Mouse (Mus musculus): ENCODE measurements around the gene Whamm.

The Whamm gene

DNA sequence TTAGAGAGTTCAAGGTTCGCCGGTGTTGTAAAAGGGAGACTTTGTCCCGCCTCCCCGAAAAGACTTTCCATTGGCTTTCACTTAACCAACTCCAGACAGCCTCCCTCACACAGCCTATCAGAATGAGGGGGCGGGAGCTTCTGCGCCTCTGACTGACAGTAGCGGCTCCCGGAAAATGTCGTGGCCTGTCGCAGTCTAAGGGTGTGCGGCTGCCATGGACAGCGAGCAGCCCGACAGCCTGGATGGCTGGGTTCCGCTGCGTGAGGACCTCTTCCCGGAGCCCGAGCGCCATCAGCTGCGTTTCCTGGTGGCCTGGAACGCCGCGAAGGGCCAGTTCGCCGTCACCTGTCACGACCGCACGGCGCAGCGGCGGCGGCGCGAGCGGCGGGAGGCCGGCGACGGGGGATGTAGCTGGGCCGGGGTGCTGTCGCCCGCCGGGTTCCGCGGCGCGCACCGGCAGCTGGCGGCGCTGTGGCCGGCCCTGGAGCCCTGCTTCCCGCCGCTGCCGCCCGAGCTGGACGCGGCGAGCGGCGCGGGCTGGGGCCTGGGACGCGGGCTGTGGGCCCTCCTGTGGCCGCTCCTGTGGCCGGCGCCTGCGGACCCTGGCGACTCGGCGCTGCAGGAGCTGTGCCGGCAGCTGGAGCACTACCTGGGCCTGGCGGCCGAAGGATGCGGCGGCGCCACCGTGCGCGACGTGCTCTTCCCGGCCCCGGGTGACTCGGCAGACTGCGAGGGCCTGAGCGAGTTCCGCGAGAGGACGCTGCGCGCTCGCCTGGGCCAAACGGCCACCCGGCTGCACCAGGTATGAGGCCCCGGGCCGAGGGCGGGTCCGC lies at the start of gene Whamm:
Gene Whamm (plus strand): TSS at position 159 of the 833 bp plus-strand sequence.
- peak; percentile 95 for DNase-seq (ENCODE audit: low spot score)

DNA sequence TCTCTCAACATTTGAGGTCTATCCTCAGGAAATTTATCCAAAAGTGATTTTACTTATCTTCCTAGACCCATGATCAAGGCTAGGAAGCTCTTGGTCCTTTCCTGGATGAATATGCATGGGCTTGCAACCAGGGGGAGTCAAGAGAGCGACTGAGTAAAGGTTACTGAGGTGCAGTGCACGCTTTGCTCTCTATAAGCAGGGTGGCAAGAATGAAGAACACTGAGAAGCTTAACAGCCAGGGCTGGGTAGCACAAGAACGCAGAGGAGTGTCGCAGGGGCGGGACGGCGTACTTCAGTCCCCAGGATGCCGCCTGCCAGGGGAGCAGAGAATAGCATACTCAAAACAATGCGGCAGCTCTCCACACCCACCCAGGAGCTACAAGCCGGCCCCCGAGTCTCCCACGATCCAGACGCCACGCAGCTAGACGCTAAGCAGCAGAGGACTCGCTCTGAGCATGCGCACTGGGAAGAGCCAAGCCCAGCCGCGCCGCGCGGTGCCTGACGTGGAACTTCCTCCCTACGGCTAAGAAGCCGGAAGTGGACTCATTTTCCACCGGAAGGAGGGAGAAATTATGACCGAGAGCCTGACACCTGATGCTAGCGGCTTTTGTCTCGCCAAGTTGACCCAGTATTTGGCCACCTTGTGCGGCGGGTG lies 47.9 kb upstream of the Whamm start:
- peak; percentile 95 for DNase-seq (ENCODE audit: low spot score)

GRCm38 (mm10) chr7:81523663-81524017 lies 47.4 kb upstream of the Whamm start:
- DNase-seq (ENCODE audit: low spot score) = no peak

DNA sequence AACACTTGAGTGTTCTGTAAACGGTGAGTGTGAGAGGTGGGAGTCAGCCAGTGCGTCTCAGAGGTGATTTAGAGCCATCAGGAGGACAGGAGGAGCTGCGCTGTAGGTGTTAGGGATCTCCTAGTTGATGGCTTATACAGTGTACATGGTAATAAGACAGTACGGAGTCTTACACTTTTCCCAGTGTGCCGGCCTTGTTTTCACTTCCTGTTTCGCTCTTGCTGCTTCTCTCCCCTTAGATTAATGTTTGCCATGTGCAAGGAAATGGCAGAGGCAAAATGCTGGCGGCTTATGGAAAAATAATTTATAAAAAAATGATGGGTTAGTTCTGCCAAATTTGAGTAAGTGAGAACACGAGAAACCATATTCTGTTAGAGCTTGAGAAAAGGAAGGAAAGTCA lies 42.1 kb upstream of the Whamm start:
- DNase-seq (ENCODE audit: low spot score) = no peak

- DNase-seq (ENCODE audit: low spot score) = no peak
Measured at GRCm38 (mm10) chr7:81531462-81531861, 39.6 kb upstream of the Whamm start.

DNA sequence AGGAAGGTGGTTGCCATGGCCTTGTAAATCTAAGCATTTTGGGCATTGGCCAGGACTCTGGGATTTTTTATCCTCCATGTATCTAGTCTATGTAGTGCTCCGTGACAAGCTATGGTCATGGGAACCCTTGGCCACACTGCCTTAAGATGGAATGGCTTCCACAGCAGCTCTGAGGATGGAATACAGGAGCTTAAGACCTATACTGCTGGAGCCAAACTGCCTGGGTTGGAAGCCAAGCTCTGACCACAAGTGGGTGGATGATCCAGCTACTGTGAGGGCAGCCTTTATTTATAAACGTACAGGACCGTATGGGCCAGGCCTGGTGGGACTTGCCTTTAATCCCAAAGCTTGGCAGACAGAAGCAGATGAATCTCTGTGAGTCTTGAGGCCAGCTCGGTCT lies 34.6 kb upstream of the Whamm start:
- no peak for DNase-seq (ENCODE audit: low spot score)

DNA sequence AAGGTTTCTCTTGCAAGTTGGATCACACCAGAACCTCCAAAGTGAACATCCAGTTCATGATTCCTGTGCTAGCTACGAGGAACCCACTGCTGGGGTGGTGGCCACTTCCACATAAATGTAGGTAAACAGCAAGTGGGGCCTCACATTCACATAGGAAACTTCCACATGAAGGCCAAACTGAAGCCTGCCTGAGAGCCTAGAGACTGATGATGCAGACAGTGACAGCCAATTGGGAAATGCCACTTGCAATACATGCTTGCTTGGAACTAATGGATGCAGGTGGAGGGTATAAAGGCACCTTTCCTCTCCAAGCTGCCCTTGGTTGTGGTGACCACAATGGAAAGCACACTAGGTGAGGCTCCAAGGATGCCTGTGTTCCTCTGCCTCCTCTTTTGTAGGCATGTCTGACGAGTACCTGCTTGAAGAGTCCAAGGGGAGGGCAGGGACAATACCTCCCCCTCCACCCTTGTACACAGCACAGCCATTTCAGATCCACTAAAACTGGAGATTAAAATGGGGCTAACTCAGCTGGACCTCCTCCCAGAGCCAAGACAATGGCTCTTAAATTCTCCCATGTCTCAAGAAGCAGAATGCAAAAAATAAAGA lies 32.9 kb upstream of the Whamm start:
- DNase-seq (ENCODE audit: low spot score) = peak; percentile 49

- DNase-seq (ENCODE audit: low spot score) = no peak
Measured at GRCm38 (mm10) chr7:81539565-81539964, 31.5 kb upstream of the Whamm start.

GRCm38 (mm10) chr7:81540999-81541398 lies 30.1 kb upstream of the Whamm start:
- no peak for DNase-seq (ENCODE audit: low spot score)

- DNase-seq (ENCODE audit: low spot score) = no peak
Measured at GRCm38 (mm10) chr7:81541924-81542524, 29.0 kb upstream of the Whamm start.

- no peak for DNase-seq (ENCODE audit: low spot score)
Measured at GRCm38 (mm10) chr7:81542934-81543333, 28.1 kb upstream of the Whamm start.

- DNase-seq (ENCODE audit: low spot score) = no peak
Measured at GRCm38 (mm10) chr7:81548864-81549263, 22.2 kb upstream of the Whamm start.

DNA sequence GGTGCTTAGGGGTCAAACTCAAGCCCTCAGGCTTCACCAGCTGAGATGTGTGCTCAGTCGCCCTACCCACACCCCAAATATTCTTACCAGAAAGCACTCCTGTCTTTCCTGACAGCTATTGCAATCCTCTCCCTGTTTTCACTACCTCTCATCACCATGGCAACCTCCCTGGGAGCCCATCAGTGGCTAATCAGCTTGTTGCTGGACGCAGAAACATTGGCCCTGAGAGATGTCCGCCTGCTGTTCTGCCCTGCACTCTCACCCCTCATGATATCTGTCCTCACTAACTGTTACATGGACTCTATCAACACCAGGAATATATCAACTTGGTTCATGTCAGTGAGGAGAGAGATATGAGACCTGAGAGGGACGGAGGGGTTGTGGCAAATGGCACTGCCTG lies 17.5 kb upstream of the Whamm start:
- peak; percentile 27 for DNase-seq (ENCODE audit: low spot score)

DNA sequence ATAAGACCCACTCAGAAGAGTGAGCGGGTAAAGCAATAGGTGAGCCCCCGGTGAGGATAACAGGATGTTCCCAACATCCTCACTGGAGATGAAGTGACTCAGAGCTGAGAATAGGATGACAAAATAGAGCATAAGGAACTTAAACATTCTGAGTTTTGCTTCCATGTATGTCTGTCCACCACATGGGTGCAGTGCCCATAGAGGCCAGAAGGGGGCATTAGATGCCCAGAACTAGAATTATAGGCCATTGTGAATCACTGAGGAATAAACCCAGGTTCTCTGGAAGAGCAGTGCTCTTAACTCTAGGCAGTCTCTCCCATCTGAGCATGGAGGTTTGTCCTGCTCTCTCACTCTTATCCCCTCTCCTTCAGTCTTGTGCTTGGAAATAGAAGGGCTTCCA lies 16.7 kb upstream of the Whamm start:
- no peak for DNase-seq (ENCODE audit: low spot score)

GRCm38 (mm10) chr7:81556839-81557238 lies 14.2 kb upstream of the Whamm start:
- no peak for DNase-seq (ENCODE audit: low spot score)

- no peak for DNase-seq (ENCODE audit: low spot score)
Measured at GRCm38 (mm10) chr7:81557252-81557984, 13.6 kb upstream of the Whamm start.

- no peak for DNase-seq (ENCODE audit: low spot score)
Measured at GRCm38 (mm10) chr7:81557985-81558360, 13.1 kb upstream of the Whamm start.

GRCm38 (mm10) chr7:81559231-81559980 lies 11.7 kb upstream of the Whamm start:
- DNase-seq (ENCODE audit: low spot score) = no peak

- DNase-seq (ENCODE audit: low spot score) = no peak
Measured at GRCm38 (mm10) chr7:81560101-81561049, 10.7 kb upstream of the Whamm start.

DNA sequence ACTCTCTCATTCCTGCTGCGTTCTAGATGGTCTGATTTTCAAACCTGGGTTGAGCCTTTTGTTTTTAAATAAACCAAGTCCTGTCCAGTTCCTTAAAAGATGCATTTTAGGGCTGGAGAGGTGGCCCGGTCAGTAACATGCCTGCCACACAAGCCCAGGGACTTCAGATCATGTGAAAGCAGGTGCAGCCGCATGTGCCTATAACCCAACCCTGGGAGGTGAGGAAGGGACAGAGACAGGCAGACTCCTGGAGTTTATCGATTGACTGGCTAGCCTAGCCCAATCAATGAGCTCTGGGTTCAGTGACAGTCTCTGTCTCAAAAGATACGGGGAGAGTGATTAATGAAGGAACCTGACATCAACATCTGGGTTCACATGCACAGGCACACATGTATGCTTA lies 9.9 kb upstream of the Whamm start:
- DNase-seq (ENCODE audit: low spot score) = no peak
